Mouse (Mus musculus): ENCODE measurements around the gene Psmb5.
A peak's percentile ranks its signal among the peaks of the same experiment; 100 is the strongest.

DNA sequence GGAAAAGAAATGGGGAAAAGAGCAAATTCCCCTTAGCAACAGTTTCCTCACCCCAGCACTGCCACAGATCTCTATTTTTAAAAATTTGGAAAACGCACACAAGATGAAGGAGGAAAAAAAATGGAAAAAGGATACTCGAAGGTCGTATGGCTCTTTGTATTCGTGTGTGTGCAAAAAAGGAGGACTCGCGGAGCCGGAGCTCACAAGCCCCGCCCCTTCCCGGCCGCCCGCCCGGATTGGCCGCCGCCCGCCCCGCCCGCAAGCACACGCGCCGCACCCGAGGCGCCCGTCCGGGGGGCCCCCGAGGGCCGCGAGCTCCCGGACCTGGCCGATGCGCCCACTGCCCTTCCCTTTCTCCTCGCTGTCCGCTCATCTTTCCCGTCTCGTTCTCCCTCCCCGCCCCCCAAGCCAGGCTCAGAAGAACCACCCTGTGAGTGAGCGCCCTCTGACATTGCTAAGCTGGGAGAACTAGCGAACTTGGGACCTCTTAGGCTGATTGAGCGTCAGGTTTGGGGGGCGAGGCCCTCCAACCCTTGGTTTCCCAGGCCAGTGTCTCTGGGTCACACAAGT, 12.0 kb downstream of the Psmb5 start, which contains the start of gene 4931414P19Rik:
- TF ChIP-seq POLR2A (IDR thresholded peaks at IDR 0.05; ENCODE audit: low read depth, low read length) (peak; percentile 53), CTCF (IDR thresholded peaks at IDR 0.05; ENCODE audit: borderline replicate concordance, insufficient read depth, low read length) (no peak)

All from embryonic fibroblast, embryonic 13.5 days (primary cell).